10 mouse cellular contexts compared by ENCODE assay signal in the genomic region with DNA sequence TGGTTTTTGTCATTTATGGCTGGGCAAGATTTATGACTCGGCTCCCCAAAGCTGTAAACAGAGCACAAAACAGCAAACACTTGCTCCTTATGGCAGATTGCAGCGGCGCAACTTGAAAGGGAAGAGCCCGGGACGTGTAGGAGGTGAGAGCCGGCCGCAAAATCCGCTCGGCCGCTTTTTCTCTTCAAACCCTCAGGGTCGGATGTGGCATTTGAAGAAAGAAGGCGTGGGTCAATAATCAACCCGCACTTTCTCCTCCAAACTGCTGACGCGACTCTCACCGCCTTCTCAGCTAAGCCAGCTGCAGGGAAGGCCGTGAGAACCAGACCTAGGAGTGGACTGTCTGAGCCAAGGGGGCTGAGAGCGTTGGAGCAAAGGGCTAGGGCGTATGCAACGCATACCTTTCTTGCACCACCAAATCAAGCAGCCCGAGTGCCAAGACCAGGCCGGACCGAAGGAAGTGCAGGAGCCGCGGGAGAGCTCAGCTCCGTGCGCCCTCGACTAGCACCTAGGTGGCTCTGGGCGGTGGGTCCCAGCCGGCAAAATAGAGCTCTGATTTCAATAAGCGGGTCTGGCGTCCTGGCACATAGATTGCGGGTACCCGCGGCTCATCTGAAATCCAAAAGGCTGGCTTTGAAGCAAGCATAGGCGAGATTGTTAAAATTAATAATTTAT. TPM values are rescaled to one million over a fixed set of nuclear protein-coding genes. Genes with fewer than 3 reads are reported as not detected.
DNase-seq lines count a peak whose midpoint lies in the region; ATAC-seq lines count a peak whose summit lies in the region.
"Had no signal": no experiment of that assay in that cellular context is flagged by ENCODE, and none has a peak within 500 bp of the region (broad histone marks: within the 10 kb centered on the region; RNA-seq: fewer than 3 reads in every experiment).

Gene 5730596B20Rik, plus strand, starts transcription at position 438 of the 675 bp plus-strand sequence.

- H3K4me3 ChIP-seq in lung, embryonic 16.5 days (ENCODE audit: low read length), result peak within 1 kb of the TSS; percentile 65
- peak within 1 kb of the TSS; percentile 55 for H3K4me3 ChIP-seq in hindbrain, embryonic 12.5 days
- peak within 1 kb of the TSS; percentile 42 for H3K4me3 ChIP-seq in limb, embryonic 11.5 days (ENCODE audit: low read depth, low read length)
- peak within 1 kb of the TSS; percentile 60 for H3K4me3 ChIP-seq in stomach, embryonic 16.5 days (replicated peaks; ENCODE audit: low read length)
- no peak within 1 kb of the TSS for H3K4me3 ChIP-seq in forebrain, embryonic 12.5 days (replicated peaks)
- H3K4me3 ChIP-seq: forebrain, embryonic 15.5 days had no signal

- WGBS in lung, embryonic 16.5 days, result 1% methylated on average over 36 of the region's 36 CpGs
- under 1% methylated on average over 36 of the region's 36 CpGs for WGBS in hindbrain, embryonic 12.5 days
- under 1% methylated on average over 36 of the region's 36 CpGs for WGBS in limb, embryonic 11.5 days
- whole genome bisulfite sequencing in stomach, embryonic 16.5 days, result 2% methylated on average over 36 of the region's 36 CpGs
- under 1% methylated on average over 36 of the region's 36 CpGs for WGBS in forebrain, embryonic 12.5 days

- peak within 1 kb of the TSS; percentile 57 for H3K4me2 ChIP-seq in lung, embryonic 16.5 days (ENCODE audit: low read depth, low read length)
- peak within 1 kb of the TSS; percentile 88 for H3K4me2 ChIP-seq in hindbrain, embryonic 12.5 days (replicated peaks)
- peak within 1 kb of the TSS; percentile 61 for H3K4me2 ChIP-seq in limb, embryonic 11.5 days (ENCODE audit: low read depth, severe bottlenecking)
- H3K4me2 ChIP-seq in stomach, embryonic 16.5 days (ENCODE audit: low read depth, low read length), result peak within 1 kb of the TSS; percentile 71
- no peak within 1 kb of the TSS for H3K4me2 ChIP-seq in forebrain, embryonic 12.5 days
- H3K4me2 ChIP-seq: forebrain, embryonic 15.5 days had no signal

- H3K9me3 ChIP-seq in lung, embryonic 16.5 days (ENCODE audit: control insufficient read depth, low read length), result no peaks in the 10 kb centered on the region
- no peaks in the 10 kb centered on the region for H3K9me3 ChIP-seq in hindbrain, embryonic 12.5 days (replicated peaks)
- no peaks in the 10 kb centered on the region for H3K9me3 ChIP-seq in limb, embryonic 11.5 days (ENCODE audit: control insufficient read depth, low read length)
- no peaks in the 10 kb centered on the region for H3K9me3 ChIP-seq in stomach, embryonic 16.5 days (replicated peaks; ENCODE audit: control insufficient read depth, low read length)
- H3K9me3 ChIP-seq in forebrain, embryonic 12.5 days, result no peaks in the 10 kb centered on the region
- H3K9me3 ChIP-seq: forebrain, embryonic 15.5 days had no signal

- ATAC-seq in lung, embryonic 16.5 days (ENCODE audit: low read depth), result no peak
- ATAC-seq in hindbrain, embryonic 12.5 days (ENCODE audit: low FRiP score), result no peak
- ATAC-seq in limb, embryonic 11.5 days (ENCODE audit: insufficient number of reproducible peaks, low FRiP score, low TSS enrichment, low read depth), result no peak
- no peak for ATAC-seq in stomach, embryonic 16.5 days (ENCODE audit: insufficient read depth, low FRiP score)
- ATAC-seq in forebrain, embryonic 12.5 days (ENCODE audit: low FRiP score), result no peak
- ATAC-seq: activated CD4-positive, CD25-positive, alpha-beta regulatory T cell, adult 4 months; forebrain, embryonic 15.5 days had no signal

- no peaks in the 10 kb centered on the region for H3K36me3 ChIP-seq in lung, embryonic 16.5 days (ENCODE audit: control insufficient read depth, insufficient read depth, low read length)
- H3K36me3 ChIP-seq in hindbrain, embryonic 12.5 days, result no peaks in the 10 kb centered on the region
- no peaks in the 10 kb centered on the region for H3K36me3 ChIP-seq in limb, embryonic 11.5 days (ENCODE audit: control insufficient read depth, insufficient read depth, low read length)
- H3K36me3 ChIP-seq in stomach, embryonic 16.5 days (ENCODE audit: control insufficient read depth, insufficient read depth, low read length), result no peaks in the 10 kb centered on the region
- no peaks in the 10 kb centered on the region for H3K36me3 ChIP-seq in forebrain, embryonic 12.5 days (replicated peaks)
- H3K36me3 ChIP-seq: forebrain, embryonic 15.5 days had no signal

- H3K9ac ChIP-seq in lung, embryonic 16.5 days (ENCODE audit: low read length), result peak within 1 kb of the TSS; percentile 75
- peak within 1 kb of the TSS; percentile 89 for H3K9ac ChIP-seq in hindbrain, embryonic 12.5 days
- peak within 1 kb of the TSS; percentile 43 for H3K9ac ChIP-seq in limb, embryonic 11.5 days (ENCODE audit: low read length)
- H3K9ac ChIP-seq in stomach, embryonic 16.5 days (ENCODE audit: low read length), result peak within 1 kb of the TSS; percentile 91
- no peak within 1 kb of the TSS for H3K9ac ChIP-seq in forebrain, embryonic 12.5 days
- H3K9ac ChIP-seq: forebrain, embryonic 15.5 days had no signal

- H3K4me1 ChIP-seq in lung, embryonic 16.5 days (replicated peaks; ENCODE audit: control insufficient read depth, insufficient read depth, low read length), result peaks cover 17% of the 10 kb centered on the region
- H3K4me1 ChIP-seq in hindbrain, embryonic 12.5 days, result peaks cover 7% of the 10 kb centered on the region; the same call in 1 of the 2 replicates
- H3K4me1 ChIP-seq in limb, embryonic 11.5 days (ENCODE audit: control insufficient read depth, insufficient read depth, low read length), result peaks cover 64% of the 10 kb centered on the region
- peaks cover 20% of the 10 kb centered on the region for H3K4me1 ChIP-seq in stomach, embryonic 16.5 days (ENCODE audit: control insufficient read depth, insufficient read depth, low read length)
- peaks cover 12% of the 10 kb centered on the region for H3K4me1 ChIP-seq in forebrain, embryonic 12.5 days

- H3K27me3 ChIP-seq in lung, embryonic 16.5 days (ENCODE audit: control insufficient read depth, insufficient read depth, low read depth, low read length), result peaks cover 36% of the 10 kb centered on the region
- peaks cover 95% of the 10 kb centered on the region for H3K27me3 ChIP-seq in hindbrain, embryonic 12.5 days
- H3K27me3 ChIP-seq in limb, embryonic 11.5 days (ENCODE audit: control insufficient read depth, insufficient read depth, low read length), result peaks cover 10% of the 10 kb centered on the region
- no peaks in the 10 kb centered on the region for H3K27me3 ChIP-seq in stomach, embryonic 16.5 days (ENCODE audit: control insufficient read depth, insufficient read depth, low read length)
- H3K27me3 ChIP-seq in forebrain, embryonic 12.5 days, result peaks cover 97% of the 10 kb centered on the region

- peak within 1 kb of the TSS; percentile 97 for H3K27ac ChIP-seq in lung, embryonic 16.5 days (ENCODE audit: low read length)
- peak within 1 kb of the TSS; percentile 98 for H3K27ac ChIP-seq in hindbrain, embryonic 12.5 days
- peak within 1 kb of the TSS; percentile 8; the same call in 1 of the 2 replicates for H3K27ac ChIP-seq in limb, embryonic 11.5 days (replicated peaks; ENCODE audit: low read depth, low read length)
- peak within 1 kb of the TSS; percentile 98 for H3K27ac ChIP-seq in stomach, embryonic 16.5 days (ENCODE audit: low read length)
- H3K27ac ChIP-seq in forebrain, embryonic 12.5 days, result no peak within 1 kb of the TSS
- H3K27ac ChIP-seq: forebrain, embryonic 15.5 days had no signal

- no peak for DNase-seq in lung, postnatal 14 days
- peak; percentile 80 for DNase-seq in limb, embryonic 11.5 days (ENCODE audit: low spot score)
- DNase-seq in left cerebral cortex, adult 11 months (ENCODE audit: low spot score), result no peak
- no peak for DNase-seq in ovary, postnatal 36 days (ENCODE audit: low spot score)

RNA-seq across cellular contexts. Expression of gene 5730596B20Rik, which starts in this region (rescaled TPM):
- polyA plus RNA-seq in lung, embryonic 16.5 days (2015; fragmentation: Nextera tagmentation; extraction: Ambion mirVana), result 2.4 and 2.5 TPM in 2 replicates
- polyA plus RNA-seq in hindbrain, embryonic 12.5 days (2016; fragmentation: Nextera tagmentation; extraction: Ambion mirVana), result 5.6 and 6.9 TPM in 2 replicates
- polyA plus RNA-seq in limb, embryonic 11.5 days (2014; fragmentation: Nextera tagmentation; extraction: Ambion mirVana), result 0.99 and 1.4 TPM in 2 replicates
- polyA plus RNA-seq in stomach, embryonic 16.5 days (2015; fragmentation: Nextera tagmentation; extraction: Ambion mirVana), result 2.1 and 2.6 TPM in 2 replicates
- polyA plus RNA-seq in forebrain, embryonic 12.5 days (2016; fragmentation: Nextera tagmentation; extraction: Ambion mirVana), result not detected in 2 replicates
- polyA plus RNA-seq: activated CD4-positive, CD25-positive, alpha-beta regulatory T cell, adult 4 months; forebrain, embryonic 15.5 days had no signal
